Mouse (Mus musculus) midbrain, embryonic 10.5 days (tissue): ENCODE results near the gene Gpr132. TPM values are rescaled to one million over a fixed set of nuclear protein-coding genes. Genes with fewer than 3 reads are reported as not detected.
"Not testable (repeated sequence)": the region's sequence is repeated elsewhere in the genome, so short reads cannot be mapped to it uniquely, and the experiment has no call there.

ENCODE experiments used
- DNase-seq: peaks from one replicate; pipeline ENCODE4 v3.0.0-alpha.2; 2017; ENCODE audit warnings: low spot score
- H3K27ac ChIP-seq: fragments of 300-500 bp; sonication (generic); replicated peaks from 2 replicates; pipeline ENCODE4 v1.5.1; 2016; ENCODE audit warnings: mild to moderate bottlenecking
- H3K27me3 ChIP-seq: fragments of 300-500 bp; sonication (generic); 2 replicates; pipeline ENCODE4 v1.6.1; 2016; ENCODE audit warnings: low read depth, mild to moderate bottlenecking; ENCODE audit not compliant: poor library complexity, severe bottlenecking
- H3K36me3 ChIP-seq: fragments of 300-500 bp; sonication (generic); 2 replicates; pipeline ENCODE4 v1.6.1; 2016; ENCODE audit warnings: mild to moderate bottlenecking, moderate library complexity
- H3K4me1 ChIP-seq: fragments of 300-500 bp; sonication (generic); 2 replicates; pipeline ENCODE4 v1.6.1; 2016
- H3K4me3 ChIP-seq: fragments of 300-500 bp; sonication (generic); 2 replicates; pipeline ENCODE4 v1.5.1; 2016; ENCODE audit warnings: mild to moderate bottlenecking, moderate library complexity
- H3K9me3 ChIP-seq: fragments of 300-500 bp; sonication (generic); replicated peaks from 2 replicates; pipeline ENCODE4 v1.6.1; 2016; ENCODE audit warnings: mild to moderate bottlenecking
- WGBS: fragments of 180-500 bp; shearing (Covaris S2); methylation state at CpG from one replicate; pipeline ENCODE4 v1.1.7; 2016; 5-methylcytosine and 5-hydroxymethylcytosine counted together
- polyA plus RNA-seq: library from polyadenylated mRNA; unstranded; fragments of >200 nt; fragmentation: Nextera tagmentation; extraction: Ambion mirVana; gene quantifications from 2 replicates; pipeline ENCODE4 v1.2.1, GENCODE M21; 2016

The Gpr132 gene
- polyA plus RNA-seq, 1 experiment from 2014 or later: not detected

GRCm38 (mm10) chr12:112821974-112822373 lies 46.1 kb downstream of the Gpr132 start:
- no peak for DNase-seq
- H3K27me3 ChIP-seq: no peaks in the 10 kb centered on the region
- no peak overlapping the region for H3K27ac ChIP-seq
- peaks cover 99% of the 10 kb centered on the region for H3K36me3 ChIP-seq
- H3K9me3 ChIP-seq: no peaks in the 10 kb centered on the region
- no peak overlapping the region for H3K4me3 ChIP-seq
- WGBS: 89% methylated on average over 4 of the region's 4 CpGs
- H3K4me1 ChIP-seq: peaks cover 40% of the 10 kb centered on the region

DNA sequence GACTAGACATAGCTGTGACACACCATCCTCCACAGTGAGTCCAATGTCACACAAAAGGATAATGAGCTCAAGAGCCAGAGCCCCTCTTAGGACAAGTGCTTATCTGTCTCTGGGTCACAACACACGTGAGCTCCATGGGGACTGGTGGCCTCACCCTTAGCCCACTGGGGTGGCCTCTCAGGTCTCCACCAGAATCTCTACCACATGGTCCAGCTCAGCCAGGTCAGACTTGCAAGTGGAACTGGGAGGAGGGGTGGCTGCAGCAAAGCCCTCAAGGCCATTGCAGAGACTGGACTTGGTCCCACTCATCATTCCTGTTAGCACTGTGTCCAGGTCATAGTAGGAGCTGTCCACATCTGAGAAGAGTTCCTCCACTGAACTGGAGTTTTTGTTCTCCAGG lies 46.8 kb downstream of the Gpr132 start:
- no peak for DNase-seq
- H3K27ac ChIP-seq: no peak overlapping the region
- H3K36me3 ChIP-seq: peaks cover 98% of the 10 kb centered on the region
- peaks cover 33% of the 10 kb centered on the region for H3K4me1 ChIP-seq
- H3K4me3 ChIP-seq: no peak overlapping the region
- 79% methylated on average over 1 of the region's 1 CpGs for WGBS
- H3K9me3 ChIP-seq: no peaks in the 10 kb centered on the region
- no peaks in the 10 kb centered on the region for H3K27me3 ChIP-seq

- Histone ChIP-seq H3K36me3 (peaks cover 98% of the 10 kb centered on the region), H3K27ac (no peak overlapping the region), H3K9me3 (no peaks in the 10 kb centered on the region), H3K4me1 (peaks cover 25% of the 10 kb centered on the region), H3K4me3 (no peak overlapping the region), H3K27me3 (no peaks in the 10 kb centered on the region)
- no peak for DNase-seq
- WGBS: 84% methylated on average over 12 of the region's 12 CpGs
These were observed 47.5 kb downstream of the Gpr132 start for GRCm38 (mm10) chr12:112820401-112820999.

- Histone ChIP-seq H3K27me3 (no peaks in the 10 kb centered on the region), H3K4me1 (peaks cover 19% of the 10 kb centered on the region), H3K9me3 (no peaks in the 10 kb centered on the region), H3K4me3 (no peak overlapping the region), H3K36me3 (peaks cover 98% of the 10 kb centered on the region), H3K27ac (no peak overlapping the region)
- WGBS: 96% methylated on average over 8 of the region's 8 CpGs
- no peak for DNase-seq
These were observed 48.9 kb downstream of the Gpr132 start for GRCm38 (mm10) chr12:112819057-112819662.

DNA sequence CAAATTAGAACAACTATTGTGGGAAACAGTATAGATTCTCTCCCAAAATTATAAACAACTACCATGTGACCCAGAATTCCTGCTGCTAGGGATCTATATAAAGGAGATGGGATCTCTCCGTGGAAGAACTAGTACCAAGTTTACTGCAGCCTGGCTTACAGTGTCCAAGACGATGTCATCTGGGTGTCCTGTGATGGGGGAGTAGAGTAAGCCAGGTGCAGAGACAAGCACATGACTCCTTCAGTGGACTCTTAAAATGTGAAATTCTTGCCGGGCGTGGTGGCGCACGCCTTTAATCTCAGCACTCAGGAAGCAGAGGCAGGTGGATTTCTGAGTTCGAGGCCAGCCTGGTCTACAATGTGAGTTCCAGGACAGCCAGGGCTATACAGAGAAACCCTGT lies 51.2 kb downstream of the Gpr132 start:
- H3K9me3 ChIP-seq, H3K4me3 ChIP-seq, H3K4me1 ChIP-seq, H3K27ac ChIP-seq, DNase-seq, H3K27me3 ChIP-seq: not testable (repeated sequence)
- WGBS: 85% methylated on average over 7 of the region's 7 CpGs
- H3K36me3 ChIP-seq: peaks cover 99% of the 10 kb centered on the region

GRCm38 (mm10) chr12:112816294-112816693 lies 51.7 kb downstream of the Gpr132 start:
- no peak overlapping the region for H3K27ac ChIP-seq
- H3K4me1 ChIP-seq: peaks cover 4% of the 10 kb centered on the region
- peaks cover 99% of the 10 kb centered on the region for H3K36me3 ChIP-seq
- peak; percentile 56 for DNase-seq
- H3K9me3 ChIP-seq: no peaks in the 10 kb centered on the region
- no peak overlapping the region for H3K4me3 ChIP-seq
- WGBS: 65% methylated on average over 4 of the region's 4 CpGs
- no peaks in the 10 kb centered on the region for H3K27me3 ChIP-seq

DNA sequence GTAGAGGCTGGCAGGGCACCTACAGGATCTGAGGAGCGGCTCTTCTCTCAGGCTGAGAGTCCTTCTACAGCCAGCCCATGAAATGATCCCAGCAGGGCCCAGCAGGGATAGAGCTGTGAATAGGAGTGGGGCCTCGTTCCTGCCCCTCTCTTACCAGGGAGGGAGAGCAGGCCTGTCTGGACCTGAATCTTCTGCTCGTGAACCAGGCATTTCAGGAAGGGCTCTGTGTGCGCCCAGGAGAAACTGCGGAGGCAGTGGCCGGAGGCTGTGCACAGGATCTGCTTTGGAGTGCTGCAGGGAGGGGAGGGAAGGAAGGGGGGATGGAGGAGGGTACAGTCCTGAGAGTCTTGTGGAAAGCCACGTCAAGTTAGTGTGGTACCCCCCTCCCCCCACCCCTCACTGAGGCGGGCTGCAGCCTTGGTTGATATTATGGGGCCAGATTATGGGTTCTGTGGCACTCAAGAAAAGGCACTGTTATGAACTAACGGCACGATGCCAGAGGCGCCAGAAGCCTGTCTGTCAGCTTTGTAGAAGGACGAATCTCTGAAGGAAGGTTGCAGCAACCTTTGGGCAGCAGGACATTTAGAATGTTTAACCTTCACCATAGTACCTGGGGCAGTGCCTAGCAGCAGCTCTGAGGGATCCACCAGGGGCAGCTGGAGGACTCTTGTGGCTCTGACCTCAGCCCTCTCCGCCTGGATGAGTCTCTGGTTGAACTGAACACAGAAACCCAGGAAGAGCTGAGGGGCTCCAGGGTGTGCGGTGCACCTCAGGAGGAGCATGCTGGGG lies 53.2 kb downstream of the Gpr132 start:
- peaks cover 84% of the 10 kb centered on the region for H3K36me3 ChIP-seq
- H3K9me3 ChIP-seq: no peaks in the 10 kb centered on the region
- no peak overlapping the region for H3K27ac ChIP-seq
- H3K4me3 ChIP-seq: no peak overlapping the region
- peaks cover 4% of the 10 kb centered on the region; the same call in 1 of the 2 replicates for H3K27me3 ChIP-seq
- no peak for DNase-seq
- peaks cover 9% of the 10 kb centered on the region for H3K4me1 ChIP-seq
- WGBS: 81% methylated on average over 14 of the region's 14 CpGs

DNA sequence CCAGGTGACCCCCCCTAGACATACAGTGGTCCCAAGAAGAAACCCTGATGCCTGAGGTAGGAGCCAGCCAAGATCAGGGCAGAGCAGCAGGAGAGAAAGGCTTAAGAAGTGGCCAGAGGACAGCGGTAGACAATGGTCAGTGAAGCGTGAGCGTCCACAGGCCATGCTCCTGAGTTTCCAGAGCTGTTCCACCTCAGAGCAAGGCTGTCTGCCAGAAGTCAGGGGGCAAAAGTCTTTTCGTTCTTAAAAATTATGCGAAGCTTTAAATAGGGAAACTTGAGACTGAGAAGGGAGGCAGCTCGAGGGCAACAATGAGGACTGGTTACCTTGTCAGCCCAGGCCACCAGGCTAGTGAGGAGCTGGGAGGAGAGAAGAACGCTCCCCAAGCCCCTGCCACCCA lies 54.7 kb downstream of the Gpr132 start:
- H3K36me3 ChIP-seq: peaks cover 69% of the 10 kb centered on the region
- 82% methylated on average over 7 of the region's 7 CpGs for WGBS

GRCm38 (mm10) chr12:112810092-112810885 lies 57.7 kb downstream of the Gpr132 start:
- Histone ChIP-seq H3K9me3 (no peaks in the 10 kb centered on the region), H3K4me1 (peaks cover 29% of the 10 kb centered on the region), H3K36me3 (peaks cover 40% of the 10 kb centered on the region), H3K27me3 (peaks cover 19% of the 10 kb centered on the region), H3K4me3 (peak overlapping the region; percentile 80), H3K27ac (no peak overlapping the region)
- DNase-seq: no peak
- 67% methylated on average over 19 of the region's 19 CpGs for WGBS

More for the DNA sequence above, 54.7 kb downstream of the Gpr132 start:
- no peak overlapping the region for H3K27ac ChIP-seq
- H3K9me3 ChIP-seq: no peaks in the 10 kb centered on the region
- DNase-seq: no peak
- no peak overlapping the region for H3K4me3 ChIP-seq
- peaks cover 24% of the 10 kb centered on the region for H3K4me1 ChIP-seq
- H3K27me3 ChIP-seq: peaks cover 4% of the 10 kb centered on the region; the same call in 1 of the 2 replicates

DNA sequence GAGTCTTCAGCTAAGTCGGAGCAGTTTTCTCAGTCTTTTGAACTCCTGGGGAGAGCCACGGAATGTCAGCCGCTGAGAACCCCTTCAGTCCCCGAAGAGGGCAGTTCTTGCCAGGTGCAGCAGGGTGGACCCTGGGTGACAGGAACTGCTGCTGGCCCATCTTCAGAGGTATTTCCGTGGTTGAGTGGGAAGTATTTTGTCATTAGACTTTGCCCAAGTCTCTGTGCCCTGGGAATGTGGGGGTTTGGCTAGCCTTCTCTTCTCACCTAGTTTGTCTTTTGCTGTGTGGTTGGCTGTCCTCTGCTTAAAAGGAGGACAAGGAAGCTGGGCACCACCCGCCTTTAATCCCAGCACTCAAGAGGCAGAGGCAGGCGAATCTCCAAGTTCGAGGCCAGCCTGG lies 58.4 kb downstream of the Gpr132 start:
- Histone ChIP-seq H3K27me3 (peaks cover 24% of the 10 kb centered on the region), H3K27ac (peak overlapping the region; percentile 75; the same call in 1 of the 2 replicates), H3K4me1 (peaks cover 29% of the 10 kb centered on the region), H3K9me3 (no peaks in the 10 kb centered on the region), H3K36me3 (peaks cover 33% of the 10 kb centered on the region), H3K4me3 (peak overlapping the region; percentile 80)
- 25% methylated on average over 8 of the region's 8 CpGs for WGBS
- DNase-seq: no peak

DNA sequence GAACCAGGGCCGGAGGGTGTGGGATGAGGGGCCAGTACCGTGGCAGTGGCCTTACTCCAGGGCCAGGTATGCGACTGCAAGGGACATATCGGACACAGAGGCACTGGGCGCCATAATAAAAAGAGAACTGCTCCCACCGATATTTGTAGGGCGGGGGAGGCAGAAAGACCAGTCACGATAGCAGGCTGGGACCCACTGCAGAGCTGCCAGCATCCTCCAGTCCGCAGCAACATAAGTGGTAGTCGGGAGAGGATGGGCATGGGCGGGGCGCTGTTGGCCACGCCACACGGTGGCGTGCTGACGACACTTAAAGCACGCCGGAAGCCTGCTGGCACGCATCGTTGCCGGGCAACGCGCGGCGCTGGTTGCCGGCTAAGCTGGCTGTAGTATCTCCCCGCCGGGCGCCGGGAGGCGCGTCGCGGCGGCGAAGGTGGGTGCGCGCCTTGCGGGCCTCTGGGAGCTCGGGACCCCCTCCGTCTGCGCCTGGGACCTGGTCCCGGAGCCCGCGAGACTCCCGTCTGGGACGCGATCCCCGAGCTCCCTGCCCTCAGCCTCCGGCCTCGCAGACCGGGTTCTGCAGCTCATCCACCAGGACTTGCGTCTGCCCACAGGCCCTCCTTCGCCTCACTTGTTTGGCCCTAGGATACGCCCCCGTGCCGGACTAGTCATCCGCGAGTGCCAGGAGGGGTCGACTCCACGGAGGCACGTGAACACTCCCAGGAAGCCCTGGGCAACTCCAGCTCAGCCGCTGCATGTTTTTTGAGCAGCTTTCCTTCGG lies 59.3 kb downstream of the Gpr132 start, which contains the start of gene Clba1:
Gene Clba1 (plus strand): TSS at position 351 of the 778 bp plus-strand sequence.
- H3K9me3 ChIP-seq: no peaks in the 10 kb centered on the region
- 2% methylated on average over 64 of the region's 64 CpGs for WGBS
- peak within 1 kb of the TSS; percentile 75 for H3K27ac ChIP-seq
- peaks cover 29% of the 10 kb centered on the region for H3K4me1 ChIP-seq
- DNase-seq: peak; percentile 92
- peaks cover 33% of the 10 kb centered on the region for H3K27me3 ChIP-seq
- peak within 1 kb of the TSS; percentile 80 for H3K4me3 ChIP-seq
- peaks cover 24% of the 10 kb centered on the region for H3K36me3 ChIP-seq

DNA sequence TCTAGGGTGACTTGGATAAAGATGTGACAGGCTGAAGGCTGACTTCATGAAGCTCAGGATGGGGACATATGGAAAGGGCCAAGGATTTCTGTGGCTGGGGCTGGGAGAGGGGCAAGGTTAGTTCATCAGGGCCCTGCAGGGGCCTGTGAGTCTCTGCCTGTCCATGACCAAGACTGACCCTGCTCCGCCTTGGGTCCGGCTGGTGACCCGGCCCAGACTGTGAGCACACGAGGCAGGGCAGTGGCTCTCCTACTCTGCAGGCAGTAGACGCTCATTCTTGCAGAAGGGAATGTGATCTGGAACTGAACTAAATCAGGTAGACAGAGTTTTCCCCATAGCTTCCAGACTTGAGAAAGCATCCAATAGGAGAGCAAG lies 59.8 kb downstream of the Gpr132 start:
- H3K36me3 ChIP-seq: peaks cover 19% of the 10 kb centered on the region
- WGBS: 71% methylated on average over 5 of the region's 5 CpGs
- H3K27ac ChIP-seq: peak overlapping the region; percentile 75
- H3K4me1 ChIP-seq: peaks cover 33% of the 10 kb centered on the region
- DNase-seq: no peak
- H3K4me3 ChIP-seq: peak overlapping the region; percentile 80
- no peaks in the 10 kb centered on the region for H3K9me3 ChIP-seq
- H3K27me3 ChIP-seq: peaks cover 38% of the 10 kb centered on the region
